Mouse (Mus musculus): ENCODE measurements around the gene Hbp1. TPM values are rescaled to one million over a fixed set of nuclear protein-coding genes. Genes with fewer than 3 reads are reported as not detected.

Gene Hbp1
- polyA plus RNA-seq, 1 experiment from 2014 or later: 51.3 TPM

DNA sequence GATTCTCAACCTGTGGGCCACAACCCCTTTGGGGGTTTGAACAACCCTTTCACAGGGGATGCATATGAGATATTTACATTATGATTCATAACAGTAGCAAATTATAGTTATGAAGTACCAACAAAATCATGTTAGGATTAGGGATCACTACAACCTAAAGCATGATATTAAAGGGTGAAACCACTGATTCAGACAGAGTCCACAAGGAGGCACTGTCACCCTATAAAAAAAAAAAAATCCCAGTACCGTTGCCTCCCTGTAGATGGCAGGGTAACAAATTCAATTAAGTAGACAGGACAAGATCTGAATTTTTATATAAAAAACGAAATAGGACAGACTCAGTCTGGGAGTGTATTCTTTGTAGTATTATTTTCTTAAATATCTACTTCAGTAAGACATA lies 17.2 kb upstream of the Hbp1 start:
- no peak overlapping the region for H3K4me3 ChIP-seq (ENCODE audit: low read depth, low read length)
- H3K4me2 ChIP-seq: no peak overlapping the region
- peaks cover 5% of the 10 kb centered on the region; the same call in 1 of the 2 replicates for H3K36me3 ChIP-seq (ENCODE audit: control insufficient read depth, insufficient read depth, low read length)
- no peak overlapping the region for H3K27ac ChIP-seq (ENCODE audit: low read depth, low read length)
- DNase-seq (ENCODE audit: low spot score) (no peak), ATAC-seq (replicated peaks; ENCODE audit: low FRiP score) (no peak)
- H3K9ac ChIP-seq (ENCODE audit: low read depth, low read length): no peak overlapping the region
- no peaks in the 10 kb centered on the region for H3K27me3 ChIP-seq (replicated peaks; ENCODE audit: control insufficient read depth, insufficient read depth, low read length)
- peaks cover 12% of the 10 kb centered on the region for H3K4me1 ChIP-seq (replicated peaks; ENCODE audit: control insufficient read depth, insufficient read depth, low read length)
- 9% methylated on average over 2 of the region's 2 CpGs for WGBS
- no peaks in the 10 kb centered on the region for H3K9me3 ChIP-seq (ENCODE audit: control insufficient read depth, low read length)

DNA sequence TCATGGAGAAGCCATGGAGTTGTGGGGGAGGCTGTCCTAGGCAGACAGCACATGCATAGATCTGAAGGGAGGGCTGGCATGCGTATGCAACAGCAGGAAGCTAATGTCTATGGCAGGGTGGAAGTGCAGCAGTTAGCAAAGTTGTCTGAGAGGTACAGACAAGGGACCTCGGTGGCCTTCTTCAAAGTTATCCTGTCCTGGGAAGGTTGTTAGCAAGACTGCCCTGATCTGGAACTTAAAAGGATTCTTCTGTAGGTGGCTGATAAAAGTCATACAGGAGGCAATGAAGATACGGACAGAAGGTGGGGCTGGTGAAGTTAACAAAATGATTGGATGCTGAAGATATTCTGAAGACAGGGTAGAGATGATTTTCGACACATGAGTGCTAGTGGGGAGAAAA lies 16.1 kb upstream of the Hbp1 start:
- H3K27ac ChIP-seq (ENCODE audit: low read depth, low read length): peak overlapping the region; percentile 78

DNA sequence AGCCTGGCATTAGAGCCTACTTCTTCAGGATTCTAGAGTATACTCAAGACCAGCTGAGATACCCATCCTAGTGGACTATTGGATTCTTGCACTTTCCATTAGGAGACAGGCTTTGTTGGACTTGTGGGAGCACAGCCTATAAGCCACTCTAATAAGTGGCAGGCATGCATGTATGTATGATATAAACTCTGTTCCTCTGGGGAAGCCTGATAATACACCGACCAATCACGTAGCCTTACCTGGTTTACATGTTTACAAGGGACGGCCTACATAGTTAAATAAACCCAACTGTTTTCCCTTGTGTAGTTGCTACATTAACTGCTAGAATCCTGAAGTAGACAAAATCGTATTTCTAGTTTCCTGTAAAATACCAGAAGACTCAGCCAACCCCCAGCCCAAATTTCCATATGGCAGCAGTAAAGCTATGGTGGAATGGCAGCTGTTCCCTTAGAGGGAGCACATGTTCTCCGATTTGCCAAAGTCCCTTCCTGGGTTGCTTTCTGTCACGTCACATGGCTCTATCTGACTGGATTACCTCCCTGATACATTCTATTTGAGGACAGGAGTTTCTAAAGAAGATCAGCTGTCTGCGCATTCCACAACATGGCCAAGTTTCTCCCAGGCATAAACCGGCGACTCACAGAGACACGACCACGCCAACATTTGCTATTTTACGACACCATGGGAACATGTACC lies 15.3 kb upstream of the Hbp1 start:
- Histone ChIP-seq H3K4me2 (no peak overlapping the region), H3K27ac (ENCODE audit: low read depth, low read length) (peak overlapping the region; percentile 78), H3K9ac (ENCODE audit: low read depth, low read length) (no peak overlapping the region), H3K36me3 (ENCODE audit: control insufficient read depth, insufficient read depth, low read length) (peaks cover 3% of the 10 kb centered on the region; the same call in 1 of the 2 replicates), H3K4me3 (ENCODE audit: low read depth, low read length) (no peak overlapping the region), H3K9me3 (ENCODE audit: control insufficient read depth, low read length) (no peaks in the 10 kb centered on the region), H3K4me1 (replicated peaks; ENCODE audit: control insufficient read depth, insufficient read depth, low read length) (peaks cover 12% of the 10 kb centered on the region), H3K27me3 (replicated peaks; ENCODE audit: control insufficient read depth, insufficient read depth, low read length) (no peaks in the 10 kb centered on the region)
- ATAC-seq (replicated peaks; ENCODE audit: low FRiP score) (peak; percentile 73), DNase-seq (ENCODE audit: low spot score) (no peak)
- WGBS: 86% methylated on average over 12 of the region's 12 CpGs

More for the DNA sequence above, 16.1 kb upstream of the Hbp1 start:
- 52% methylated on average over 4 of the region's 4 CpGs for WGBS
- ATAC-seq (replicated peaks; ENCODE audit: low FRiP score): peak; percentile 92
- no peak overlapping the region for H3K4me3 ChIP-seq (ENCODE audit: low read depth, low read length)
- 0 out of 2 replicates have a peak overlapping the region, but pooled peaks have one; percentile 27 for H3K9ac ChIP-seq (ENCODE audit: low read depth, low read length)
- no peaks in the 10 kb centered on the region for H3K9me3 ChIP-seq (ENCODE audit: control insufficient read depth, low read length)
- no peaks in the 10 kb centered on the region for H3K27me3 ChIP-seq (replicated peaks; ENCODE audit: control insufficient read depth, insufficient read depth, low read length)
- H3K4me2 ChIP-seq: 0 out of 2 replicates have a peak overlapping the region, but pooled peaks have one; percentile 2
- H3K4me1 ChIP-seq (replicated peaks; ENCODE audit: control insufficient read depth, insufficient read depth, low read length): peaks cover 12% of the 10 kb centered on the region
- peaks cover 3% of the 10 kb centered on the region; the same call in 1 of the 2 replicates for H3K36me3 ChIP-seq (ENCODE audit: control insufficient read depth, insufficient read depth, low read length)
- DNase-seq (ENCODE audit: low spot score): no peak

DNA sequence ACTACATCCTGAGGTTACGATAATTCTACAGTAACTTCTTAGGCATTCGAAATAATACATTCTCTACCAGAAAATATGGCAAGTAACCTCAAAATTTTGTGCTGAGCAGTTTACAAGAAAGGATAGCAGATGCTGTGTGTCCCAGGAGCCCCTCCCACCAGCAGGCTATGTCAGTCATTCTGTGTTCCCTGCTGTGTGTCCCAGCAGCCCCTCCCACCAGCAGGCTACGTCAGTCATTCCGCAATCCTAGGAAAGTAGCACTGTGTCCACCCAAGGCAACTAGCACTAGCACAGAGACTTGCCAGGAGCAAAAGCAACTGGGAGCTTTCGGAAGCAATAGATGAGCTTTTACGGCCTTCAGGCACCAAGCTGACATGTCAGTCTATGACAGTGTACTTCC lies 13.7 kb upstream of the Hbp1 start:
- ATAC-seq (replicated peaks; ENCODE audit: low FRiP score) (no peak), DNase-seq (ENCODE audit: low spot score) (no peak)
- Histone ChIP-seq H3K9ac (ENCODE audit: low read depth, low read length) (no peak overlapping the region), H3K27ac (ENCODE audit: low read depth, low read length) (no peak overlapping the region), H3K4me2 (no peak overlapping the region), H3K36me3 (ENCODE audit: control insufficient read depth, insufficient read depth, low read length) (0 out of 2 replicates have a peak, but pooled peaks cover 3% of the 10 kb centered on the region), H3K4me3 (ENCODE audit: low read depth, low read length) (no peak overlapping the region), H3K27me3 (replicated peaks; ENCODE audit: control insufficient read depth, insufficient read depth, low read length) (no peaks in the 10 kb centered on the region), H3K9me3 (ENCODE audit: control insufficient read depth, low read length) (no peaks in the 10 kb centered on the region), H3K4me1 (replicated peaks; ENCODE audit: control insufficient read depth, insufficient read depth, low read length) (peaks cover 12% of the 10 kb centered on the region)
- WGBS: 94% methylated on average over 6 of the region's 6 CpGs

DNA sequence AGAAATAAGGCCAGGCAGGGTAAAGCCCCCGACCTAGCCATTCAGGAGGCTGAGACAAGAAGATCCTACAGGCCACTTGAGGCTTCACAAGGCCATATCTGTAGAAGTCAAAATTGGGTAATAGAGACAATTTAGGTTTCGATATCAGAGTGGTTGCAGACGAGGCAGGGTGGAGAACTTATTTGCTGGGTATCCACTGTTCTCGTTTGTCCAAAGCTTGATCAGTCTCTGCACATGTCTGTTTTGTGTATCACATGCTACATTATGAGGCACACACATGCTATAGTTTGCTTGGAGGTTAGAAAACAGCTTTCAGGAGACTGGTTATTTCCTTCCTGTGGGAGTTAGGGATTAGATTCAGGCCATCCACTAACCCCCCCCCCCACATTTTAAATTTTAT lies 5.5 kb upstream of the Hbp1 start:
- Histone ChIP-seq H3K36me3 (ENCODE audit: control insufficient read depth, insufficient read depth, low read length) (no peaks in the 10 kb centered on the region), H3K4me1 (replicated peaks; ENCODE audit: control insufficient read depth, insufficient read depth, low read length) (0 out of 2 replicates have a peak, but pooled peaks cover 1% of the 10 kb centered on the region), H3K9me3 (ENCODE audit: control insufficient read depth, low read length) (no peaks in the 10 kb centered on the region), H3K27ac (ENCODE audit: low read depth, low read length) (no peak overlapping the region), H3K27me3 (replicated peaks; ENCODE audit: control insufficient read depth, insufficient read depth, low read length) (no peaks in the 10 kb centered on the region), H3K4me3 (ENCODE audit: low read depth, low read length) (no peak overlapping the region), H3K4me2 (no peak overlapping the region), H3K9ac (ENCODE audit: low read depth, low read length) (no peak overlapping the region)
- 76% methylated on average over 4 of the region's 4 CpGs for WGBS
- DNase-seq (ENCODE audit: low spot score) (no peak), ATAC-seq (replicated peaks; ENCODE audit: low FRiP score) (no peak)

DNA sequence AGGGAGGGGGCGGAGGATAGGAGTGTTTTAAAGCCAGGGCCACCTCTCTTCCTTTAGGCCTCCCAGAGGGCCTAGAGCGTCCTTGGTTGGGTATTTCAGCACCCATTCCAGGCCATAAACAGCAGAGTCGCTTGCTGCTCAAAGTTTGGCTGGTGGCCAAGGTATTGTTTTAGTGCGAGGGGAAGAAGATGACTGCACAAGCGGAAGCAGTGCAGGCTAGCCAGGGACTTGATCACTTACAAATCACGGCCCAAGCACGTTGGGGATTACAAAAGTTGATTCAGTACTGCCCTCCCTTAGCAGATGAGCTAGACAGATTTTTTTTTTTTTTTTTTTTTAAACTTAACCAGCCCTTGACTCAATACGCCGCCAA lies 310 bp upstream of the Hbp1 start:
- peak overlapping the region; percentile 54; the same call in 1 of the 2 replicates for H3K27ac ChIP-seq (ENCODE audit: low read depth, low read length)
- H3K9ac ChIP-seq (ENCODE audit: low read depth, low read length): no peak overlapping the region
- no peaks in the 10 kb centered on the region for H3K36me3 ChIP-seq (ENCODE audit: control insufficient read depth, insufficient read depth, low read length)
- H3K9me3 ChIP-seq (ENCODE audit: control insufficient read depth, low read length): no peaks in the 10 kb centered on the region
- H3K4me2 ChIP-seq: peak overlapping the region; percentile 69
- 9% methylated on average over 9 of the region's 9 CpGs for WGBS
- peak overlapping the region; percentile 31 for H3K4me3 ChIP-seq (ENCODE audit: low read depth, low read length)
- 0 out of 2 replicates have a peak, but pooled peaks cover 9% of the 10 kb centered on the region for H3K4me1 ChIP-seq (replicated peaks; ENCODE audit: control insufficient read depth, insufficient read depth, low read length)
- ATAC-seq (replicated peaks; ENCODE audit: low FRiP score): no peak
- no peaks in the 10 kb centered on the region for H3K27me3 ChIP-seq (replicated peaks; ENCODE audit: control insufficient read depth, insufficient read depth, low read length)
- DNase-seq (ENCODE audit: low spot score): no peak

DNA sequence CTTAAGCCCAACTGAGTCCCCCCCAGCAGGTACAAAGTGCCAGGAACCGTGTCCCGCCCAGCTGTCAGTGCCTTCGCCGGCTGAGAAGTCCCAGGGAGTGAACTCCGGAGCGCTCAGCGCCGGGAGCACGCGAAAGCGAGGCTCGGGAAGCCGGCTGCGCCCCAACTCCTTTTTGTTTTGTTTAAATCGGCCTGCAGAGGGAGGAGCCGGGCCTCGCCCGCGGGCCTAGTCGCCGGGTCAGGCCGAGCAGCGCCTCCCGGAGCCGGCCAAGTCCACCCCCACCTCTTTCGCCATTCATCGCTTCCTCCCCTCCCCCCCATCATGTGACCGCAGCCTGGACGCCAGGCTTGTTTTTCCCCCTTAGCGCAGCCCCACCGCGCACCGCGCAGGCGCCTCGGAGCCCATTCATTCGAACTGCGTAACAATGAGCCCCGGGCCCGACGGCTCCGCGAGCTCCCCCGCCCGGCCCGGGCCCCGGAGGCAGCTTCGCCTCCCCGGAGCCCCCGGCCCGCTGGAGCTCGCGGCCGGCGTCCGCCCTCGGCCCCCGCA lies 1.1 kb downstream of the Hbp1 start:
- DNase-seq (ENCODE audit: low spot score) (peak; percentile 86), ATAC-seq (replicated peaks; ENCODE audit: low FRiP score) (peak; percentile 69)
- H3K36me3 ChIP-seq (ENCODE audit: control insufficient read depth, insufficient read depth, low read length): no peaks in the 10 kb centered on the region
- H3K4me2 ChIP-seq: peak overlapping the region; percentile 76
- H3K4me3 ChIP-seq (ENCODE audit: low read depth, low read length): peak overlapping the region; percentile 80
- 0 out of 2 replicates have a peak, but pooled peaks cover 9% of the 10 kb centered on the region for H3K4me1 ChIP-seq (replicated peaks; ENCODE audit: control insufficient read depth, insufficient read depth, low read length)
- 0% methylated on average over 50 of the region's 58 CpGs for WGBS
- H3K9ac ChIP-seq (ENCODE audit: low read depth, low read length): peak overlapping the region; percentile 92
- no peaks in the 10 kb centered on the region for H3K9me3 ChIP-seq (ENCODE audit: control insufficient read depth, low read length)
- no peaks in the 10 kb centered on the region for H3K27me3 ChIP-seq (replicated peaks; ENCODE audit: control insufficient read depth, insufficient read depth, low read length)
- peak overlapping the region; percentile 96 for H3K27ac ChIP-seq (ENCODE audit: low read depth, low read length)

DNA sequence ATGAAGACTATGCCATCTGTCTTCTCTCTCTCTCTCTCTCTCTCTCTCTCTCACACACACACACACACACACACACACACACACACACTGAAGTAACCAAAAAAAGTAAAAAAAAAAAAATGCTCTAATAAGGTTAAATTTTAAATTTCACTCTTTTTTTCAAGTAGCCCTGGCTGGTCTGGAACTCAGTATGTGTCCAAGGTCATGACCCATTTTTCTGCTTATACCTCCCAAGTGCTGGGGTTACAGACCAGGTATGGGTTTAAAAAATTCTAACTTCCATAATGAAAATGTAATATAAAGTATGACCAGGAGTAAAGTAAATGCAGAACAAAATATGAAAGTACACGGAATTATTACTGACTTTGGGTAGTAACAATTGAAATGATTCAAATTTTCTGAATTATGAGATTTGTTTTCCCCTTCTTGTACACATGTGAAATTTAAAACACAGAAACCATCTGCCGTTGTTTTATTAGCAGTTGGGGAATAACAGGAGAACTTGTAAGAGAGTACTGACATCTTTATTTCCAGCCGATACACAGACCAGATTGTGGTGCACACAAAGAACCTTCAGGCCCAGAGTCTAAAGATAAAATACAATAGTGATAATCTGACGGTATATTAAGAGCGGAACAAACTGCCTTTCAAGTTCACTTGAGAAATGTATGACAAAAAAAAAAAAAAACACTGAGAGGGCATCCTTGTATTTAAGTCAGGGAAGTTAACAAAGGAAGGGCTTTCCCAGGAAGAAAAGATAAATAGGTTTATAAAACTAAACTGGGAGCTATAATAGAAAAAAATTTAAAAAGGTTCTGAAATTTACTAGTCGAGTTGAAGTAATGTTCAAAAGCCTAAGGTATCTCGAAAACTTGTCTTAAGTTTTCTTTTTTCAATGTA lies 2.0 kb downstream of the Hbp1 start:
- H3K27ac ChIP-seq (ENCODE audit: low read depth, low read length): peak overlapping the region; percentile 96
- H3K4me3 ChIP-seq (ENCODE audit: low read depth, low read length): peak overlapping the region; percentile 80
- 34% methylated on average over 7 of the region's 7 CpGs for WGBS
- DNase-seq (ENCODE audit: low spot score): no peak
- no peaks in the 10 kb centered on the region for H3K27me3 ChIP-seq (replicated peaks; ENCODE audit: control insufficient read depth, insufficient read depth, low read length)
- H3K36me3 ChIP-seq (ENCODE audit: control insufficient read depth, insufficient read depth, low read length): no peaks in the 10 kb centered on the region; the same call in 1 of the 2 replicates
- peak overlapping the region; percentile 76 for H3K4me2 ChIP-seq
- peaks cover 17% of the 10 kb centered on the region for H3K4me1 ChIP-seq (replicated peaks; ENCODE audit: control insufficient read depth, insufficient read depth, low read length)
- ATAC-seq (replicated peaks; ENCODE audit: low FRiP score): no peak
- H3K9ac ChIP-seq (ENCODE audit: low read depth, low read length): peak overlapping the region; percentile 92
- H3K9me3 ChIP-seq (ENCODE audit: control insufficient read depth, low read length): no peaks in the 10 kb centered on the region
